Mouse (Mus musculus): ENCODE results near the gene Herpud1.

The Herpud1 gene

GRCm38 (mm10) chr8:94409523-94409922, 23.3 kb downstream of the Herpud1 start:
- no peak for DNase-seq (ENCODE audit: low read depth)

- DNase-seq (ENCODE audit: low read depth), result no peak
These were observed 26.3 kb downstream of the Herpud1 start for GRCm38 (mm10) chr8:94412518-94412917.

- no peak for DNase-seq (ENCODE audit: low read depth)
These were observed 27.3 kb downstream of the Herpud1 start for GRCm38 (mm10) chr8:94413509-94413908.

- DNase-seq (ENCODE audit: low read depth), result no peak
These were observed 29.0 kb downstream of the Herpud1 start for GRCm38 (mm10) chr8:94415218-94415617.

GRCm38 (mm10) chr8:94418017-94418416, 31.8 kb downstream of the Herpud1 start:
- no peak for DNase-seq (ENCODE audit: low read depth)

- DNase-seq (ENCODE audit: low read depth), result no peak
These were observed 36.0 kb downstream of the Herpud1 start for GRCm38 (mm10) chr8:94422270-94422669.

- no peak for DNase-seq (ENCODE audit: low read depth)
These were observed 41.7 kb downstream of the Herpud1 start for GRCm38 (mm10) chr8:94427953-94428352.

- DNase-seq (ENCODE audit: low read depth), result no peak
These were observed 42.2 kb downstream of the Herpud1 start for GRCm38 (mm10) chr8:94428420-94428819.

- DNase-seq (ENCODE audit: low read depth), result no peak
These were observed 43.1 kb downstream of the Herpud1 start for GRCm38 (mm10) chr8:94429376-94429775.

- no peak for DNase-seq (ENCODE audit: low read depth)
These were observed 46.0 kb downstream of the Herpud1 start for GRCm38 (mm10) chr8:94432212-94432611.

- no peak for DNase-seq (ENCODE audit: low read depth)
These were observed 47.8 kb downstream of the Herpud1 start, which contains the start of gene Nlrc5 for GRCm38 (mm10) chr8:94433981-94434466. Nlrc5 (plus strand) TSS chr8:94434356.

GRCm38 (mm10) chr8:94434958-94435357, 48.7 kb downstream of the Herpud1 start:
- DNase-seq (ENCODE audit: low read depth), result no peak

- no peak for DNase-seq (ENCODE audit: low read depth)
These were observed 49.3 kb downstream of the Herpud1 start for GRCm38 (mm10) chr8:94435397-94436111.

- no peak for DNase-seq (ENCODE audit: low read depth)
These were observed 49.9 kb downstream of the Herpud1 start for GRCm38 (mm10) chr8:94436112-94436572.

GRCm38 (mm10) chr8:94436900-94437299, 50.7 kb downstream of the Herpud1 start:
- DNase-seq (ENCODE audit: low read depth), result no peak

GRCm38 (mm10) chr8:94438659-94439058, 52.4 kb downstream of the Herpud1 start:
- DNase-seq (ENCODE audit: low read depth), result no peak

- no peak for DNase-seq (ENCODE audit: low read depth)
These were observed 53.5 kb downstream of the Herpud1 start for GRCm38 (mm10) chr8:94439691-94440090.

- DNase-seq (ENCODE audit: low read depth), result no peak
These were observed 54.2 kb downstream of the Herpud1 start for GRCm38 (mm10) chr8:94440389-94440788.

GRCm38 (mm10) chr8:94441686-94442085, 55.4 kb downstream of the Herpud1 start:
- no peak for DNase-seq (ENCODE audit: low read depth)

- DNase-seq (ENCODE audit: low read depth), result no peak
These were observed 56.9 kb downstream of the Herpud1 start for GRCm38 (mm10) chr8:94443153-94443552.

GRCm38 (mm10) chr8:94444480-94444879, 58.2 kb downstream of the Herpud1 start:
- no peak for DNase-seq (ENCODE audit: low read depth)

Data from c-Kit-positive CD71-positive TER-119-negative erythroid progenitor cells, embryonic 14.5 days (primary cell).